Mouse (Mus musculus): Measurements from ENCODE around the gene Pgbd5.

- TF ChIP-seq POLR2A (IDR thresholded peaks at IDR 0.05; ENCODE audit: control insufficient read depth, low read depth, low read length): no peak
- TF ChIP-seq CTCF (IDR thresholded peaks at IDR 0.05; ENCODE audit: control insufficient read depth, insufficient read depth, insufficient replicate concordance, low read depth, low read length): no peak
These were observed 46.4 kb downstream of the Pgbd5 start for GRCm38 (mm10) chr8:124393013-124393412.
